Mouse (Mus musculus) heart, embryonic 12.5 days (tissue): Measurements from ENCODE around the gene Klhl35. TPM values are rescaled to one million over a fixed set of nuclear protein-coding genes. Genes with fewer than 3 reads are reported as not detected.
"Not testable (repeated sequence)": the region's sequence is repeated elsewhere in the genome, so short reads cannot be mapped to it uniquely, and the experiment has no call there.

Experiments
- ATAC-seq: fragments of 200-750 bp; cut with Nextera tagmentation; 2 replicates; pipeline ENCODE4 v1.8.0; 2017; ENCODE audit warnings: moderate TSS enrichment, moderate library complexity; ENCODE audit not compliant: insufficient number of reproducible peaks, low FRiP score
- H3K27ac ChIP-seq: fragments of 300-500 bp; sonication (generic); 2 replicates; pipeline ENCODE4 v1.5.1; 2016; ENCODE audit warnings: mild to moderate bottlenecking, moderate library complexity; ENCODE audit not compliant: poor library complexity, severe bottlenecking
- H3K27me3 ChIP-seq: fragments of 300-500 bp; sonication (generic); replicated peaks from 2 replicates; pipeline ENCODE4 v1.6.1; 2016; ENCODE audit warnings: mild to moderate bottlenecking, moderate library complexity
- H3K36me3 ChIP-seq: fragments of 300-500 bp; sonication (generic); 2 replicates; pipeline ENCODE4 v1.6.1; 2016; ENCODE audit warnings: mild to moderate bottlenecking, moderate library complexity
- H3K4me1 ChIP-seq: fragments of 300-500 bp; sonication (generic); replicated peaks from 2 replicates; pipeline ENCODE4 v1.6.1; 2016; ENCODE audit warnings: mild to moderate bottlenecking
- H3K4me2 ChIP-seq: fragments of 300-500 bp; sonication (generic); 2 replicates; pipeline ENCODE4 v1.6.1; 2016; ENCODE audit warnings: mild to moderate bottlenecking, moderate library complexity
- H3K4me3 ChIP-seq: fragments of 300-500 bp; sonication (generic); 2 replicates; pipeline ENCODE4 v1.5.1; 2016; ENCODE audit warnings: mild to moderate bottlenecking
- H3K9ac ChIP-seq: fragments of 300-500 bp; sonication (generic); 2 replicates; pipeline ENCODE4 v1.6.1; 2016; ENCODE audit warnings: mild to moderate bottlenecking, moderate library complexity
- H3K9me3 ChIP-seq: fragments of 300-500 bp; sonication (generic); replicated peaks from 2 replicates; pipeline ENCODE4 v1.6.1; 2016; ENCODE audit warnings: mild to moderate bottlenecking, moderate library complexity
- WGBS: fragments of 180-500 bp; shearing (Covaris S2); methylation state at CpG from one replicate; pipeline ENCODE4 v1.1.7; 2016; 5-methylcytosine and 5-hydroxymethylcytosine counted together
- polyA plus RNA-seq: library from polyadenylated mRNA; unstranded; fragments of >200 nt; fragmentation: Nextera tagmentation; extraction: Ambion mirVana; gene quantifications from 2 replicates; pipeline ENCODE4 v1.2.1, GENCODE M21; 2016

Gene Klhl35
- polyA plus RNA-seq, 1 experiment from 2014 or later, result 1.3 TPM

GRCm38 (mm10) chr7:99499128-99499527, 33.3 kb downstream of the Klhl35 start:
- Histone ChIP-seq H3K4me1 (peaks cover 3% of the 10 kb centered on the region), H3K4me2 (no peak overlapping the region), H3K9ac (no peak overlapping the region), H3K36me3 (no peaks in the 10 kb centered on the region), H3K27me3 (no peaks in the 10 kb centered on the region), H3K27ac (no peak overlapping the region), H3K9me3 (no peaks in the 10 kb centered on the region), H3K4me3 (no peak overlapping the region)
- WGBS, result 60% methylated on average over 1 of the region's 1 CpGs
- ATAC-seq, result no peak

GRCm38 (mm10) chr7:99500201-99500600, 34.4 kb downstream of the Klhl35 start:
- no peaks in the 10 kb centered on the region for H3K27me3 ChIP-seq
- no peaks in the 10 kb centered on the region for H3K36me3 ChIP-seq
- H3K4me2 ChIP-seq, result no peak overlapping the region
- no peak overlapping the region for H3K27ac ChIP-seq
- H3K4me1 ChIP-seq, result peaks cover 3% of the 10 kb centered on the region
- no peak overlapping the region for H3K9ac ChIP-seq
- peak; percentile 81 for ATAC-seq
- no peak overlapping the region for H3K4me3 ChIP-seq
- no peaks in the 10 kb centered on the region for H3K9me3 ChIP-seq
- 3% methylated on average over 8 of the region's 8 CpGs for WGBS

GRCm38 (mm10) chr7:99500655-99501054, 34.9 kb downstream of the Klhl35 start:
- Histone ChIP-seq H3K9ac (no peak overlapping the region), H3K4me2 (no peak overlapping the region), H3K9me3 (no peaks in the 10 kb centered on the region), H3K27me3 (no peaks in the 10 kb centered on the region), H3K36me3 (no peaks in the 10 kb centered on the region), H3K4me1 (peaks cover 3% of the 10 kb centered on the region), H3K27ac (0 out of 2 replicates have a peak overlapping the region, but pooled peaks have one; percentile 32), H3K4me3 (no peak overlapping the region)
- ATAC-seq, result peak; percentile 69
- WGBS, result 18% methylated on average over 5 of the region's 5 CpGs

GRCm38 (mm10) chr7:99501148-99501547, 35.3 kb downstream of the Klhl35 start:
- H3K4me2 ChIP-seq, result no peak overlapping the region
- 36% methylated on average over 1 of the region's 1 CpGs for WGBS

GRCm38 (mm10) chr7:99504556-99504955, 38.8 kb downstream of the Klhl35 start:
- Histone ChIP-seq H3K27ac (no peak overlapping the region), H3K4me2 (no peak overlapping the region), H3K36me3 (no peaks in the 10 kb centered on the region), H3K9me3 (peaks cover 9% of the 10 kb centered on the region; the same call in 1 of the 2 replicates), H3K9ac (no peak overlapping the region), H3K4me3 (no peak overlapping the region), H3K27me3 (no peaks in the 10 kb centered on the region), H3K4me1 (peaks cover 3% of the 10 kb centered on the region)
- ATAC-seq, result no peak

More at GRCm38 (mm10) chr7:99501148-99501547, 35.3 kb downstream of the Klhl35 start:
- Histone ChIP-seq H3K27ac (no peak overlapping the region), H3K9ac (no peak overlapping the region), H3K36me3 (no peaks in the 10 kb centered on the region), H3K4me3 (no peak overlapping the region), H3K27me3 (no peaks in the 10 kb centered on the region), H3K9me3 (no peaks in the 10 kb centered on the region), H3K4me1 (peaks cover 3% of the 10 kb centered on the region)
- ATAC-seq, result no peak

GRCm38 (mm10) chr7:99508187-99508586, 42.4 kb downstream of the Klhl35 start:
- not testable (repeated sequence) for H3K4me1 ChIP-seq, H3K9me3 ChIP-seq, H3K36me3 ChIP-seq, H3K4me2 ChIP-seq, H3K9ac ChIP-seq, H3K27me3 ChIP-seq, ATAC-seq, H3K4me3 ChIP-seq, H3K27ac ChIP-seq
- WGBS, result 15% methylated on average over 2 of the region's 2 CpGs

- peak overlapping the region; percentile 9; the same call in 1 of the 2 replicates for H3K9ac ChIP-seq
- H3K4me3 ChIP-seq, result no peak overlapping the region
- WGBS, result 7% methylated on average over 8 of the region's 8 CpGs
- ATAC-seq, result no peak
- H3K4me1 ChIP-seq, result peaks cover 8% of the 10 kb centered on the region
- no peaks in the 10 kb centered on the region for H3K36me3 ChIP-seq
- no peak overlapping the region for H3K27ac ChIP-seq
- peak overlapping the region; percentile 47 for H3K4me2 ChIP-seq
- peaks cover 9% of the 10 kb centered on the region; the same call in 1 of the 2 replicates for H3K9me3 ChIP-seq
- H3K27me3 ChIP-seq, result no peaks in the 10 kb centered on the region
Observed at GRCm38 (mm10) chr7:99510087-99510501, 44.3 kb downstream of the Klhl35 start.

GRCm38 (mm10) chr7:99516092-99516813, 50.4 kb downstream of the Klhl35 start:
- peaks cover 15% of the 10 kb centered on the region for H3K4me1 ChIP-seq
- H3K27me3 ChIP-seq, result no peaks in the 10 kb centered on the region
- no peaks in the 10 kb centered on the region for H3K9me3 ChIP-seq
- no peaks in the 10 kb centered on the region for H3K36me3 ChIP-seq
- WGBS, result 53% methylated on average over 9 of the region's 9 CpGs
- H3K9ac ChIP-seq, result no peak overlapping the region
- peak overlapping the region; percentile 63 for H3K27ac ChIP-seq
- H3K4me2 ChIP-seq, result 0 out of 2 replicates have a peak overlapping the region, but pooled peaks have one; percentile 1
- peak; percentile 56; the same call in 1 of the 2 replicates for ATAC-seq
- H3K4me3 ChIP-seq, result no peak overlapping the region

GRCm38 (mm10) chr7:99516814-99517157, 51.0 kb downstream of the Klhl35 start:
- H3K36me3 ChIP-seq, result no peaks in the 10 kb centered on the region

GRCm38 (mm10) chr7:99518954-99519644, 53.3 kb downstream of the Klhl35 start:
- H3K4me2 ChIP-seq, result no peak overlapping the region

More at GRCm38 (mm10) chr7:99516814-99517157, 51.0 kb downstream of the Klhl35 start:
- Histone ChIP-seq H3K27ac (peak overlapping the region; percentile 63), H3K27me3 (no peaks in the 10 kb centered on the region), H3K9ac (no peak overlapping the region), H3K4me2 (0 out of 2 replicates have a peak overlapping the region, but pooled peaks have one; percentile 1), H3K4me3 (no peak overlapping the region), H3K9me3 (no peaks in the 10 kb centered on the region), H3K4me1 (peaks cover 15% of the 10 kb centered on the region)
- WGBS, result 24% methylated on average over 3 of the region's 3 CpGs
- ATAC-seq, result peak; percentile 84

GRCm38 (mm10) chr7:99523121-99523520, 57.3 kb downstream of the Klhl35 start:
- no peak overlapping the region for H3K4me2 ChIP-seq
- WGBS, result 64% methylated on average over 8 of the region's 8 CpGs

More at GRCm38 (mm10) chr7:99518954-99519644, 53.3 kb downstream of the Klhl35 start:
- 59% methylated on average over 4 of the region's 4 CpGs for WGBS
- no peak overlapping the region for H3K27ac ChIP-seq
- H3K4me1 ChIP-seq, result peaks cover 15% of the 10 kb centered on the region
- H3K4me3 ChIP-seq, result no peak overlapping the region
- no peaks in the 10 kb centered on the region for H3K9me3 ChIP-seq
- ATAC-seq, result no peak
- no peaks in the 10 kb centered on the region for H3K36me3 ChIP-seq
- H3K9ac ChIP-seq, result no peak overlapping the region
- no peaks in the 10 kb centered on the region for H3K27me3 ChIP-seq

More at GRCm38 (mm10) chr7:99523121-99523520, 57.3 kb downstream of the Klhl35 start:
- Histone ChIP-seq H3K4me3 (no peak overlapping the region), H3K9me3 (no peaks in the 10 kb centered on the region), H3K9ac (no peak overlapping the region), H3K27ac (no peak overlapping the region), H3K4me1 (peaks cover 4% of the 10 kb centered on the region; the same call in 1 of the 2 replicates), H3K27me3 (no peaks in the 10 kb centered on the region), H3K36me3 (no peaks in the 10 kb centered on the region)
- ATAC-seq, result no peak
